Mouse (Mus musculus): Measurements from ENCODE around the gene Asic1.
A peak's percentile ranks its signal among the peaks of the same experiment; 100 is the strongest.

Gene Asic1

GRCm38 (mm10) chr15:99701999-99702900 is 32.1 kb downstream of the Asic1 start, which contains the start of gene Smarcd1:
Smarcd1 (plus strand) TSS chr15:99702129.
- DNase-seq (ENCODE audit: low spot score in 2 of 2), result peak; percentile 91 to 93

GRCm38 (mm10) chr15:99703104-99703503 is 32.9 kb downstream of the Asic1 start:
- DNase-seq (ENCODE audit: low spot score in 2 of 2), result no peak

- DNase-seq (ENCODE audit: low spot score in 2 of 2), result no peak
Measured at GRCm38 (mm10) chr15:99703676-99704040, 33.5 kb downstream of the Asic1 start.

- DNase-seq (ENCODE audit: low spot score in 2 of 2), result no peak
Measured at GRCm38 (mm10) chr15:99704041-99704681, 34.0 kb downstream of the Asic1 start.

DNA sequence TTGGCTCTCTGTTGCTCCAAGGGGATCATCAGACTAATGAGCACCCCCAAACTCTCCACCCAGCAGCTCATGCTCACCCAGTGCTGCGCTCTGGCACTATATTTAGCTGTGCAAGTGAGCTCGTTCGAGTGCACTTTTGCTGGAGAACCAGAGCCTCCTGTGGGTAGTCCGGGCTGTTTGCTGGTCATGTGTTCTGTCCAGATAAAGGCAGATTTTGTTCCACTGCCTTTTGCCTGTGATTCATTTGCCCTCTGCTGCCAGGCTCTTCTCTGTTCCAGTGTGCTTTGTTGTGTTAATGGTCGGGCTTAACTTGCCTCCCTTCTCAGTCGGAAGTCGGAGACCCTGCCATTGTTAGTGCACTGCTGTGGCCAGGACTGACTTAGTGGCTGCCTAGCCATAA is 34.7 kb downstream of the Asic1 start:
- DNase-seq (ENCODE audit: low spot score in 2 of 2), result no peak

DNA sequence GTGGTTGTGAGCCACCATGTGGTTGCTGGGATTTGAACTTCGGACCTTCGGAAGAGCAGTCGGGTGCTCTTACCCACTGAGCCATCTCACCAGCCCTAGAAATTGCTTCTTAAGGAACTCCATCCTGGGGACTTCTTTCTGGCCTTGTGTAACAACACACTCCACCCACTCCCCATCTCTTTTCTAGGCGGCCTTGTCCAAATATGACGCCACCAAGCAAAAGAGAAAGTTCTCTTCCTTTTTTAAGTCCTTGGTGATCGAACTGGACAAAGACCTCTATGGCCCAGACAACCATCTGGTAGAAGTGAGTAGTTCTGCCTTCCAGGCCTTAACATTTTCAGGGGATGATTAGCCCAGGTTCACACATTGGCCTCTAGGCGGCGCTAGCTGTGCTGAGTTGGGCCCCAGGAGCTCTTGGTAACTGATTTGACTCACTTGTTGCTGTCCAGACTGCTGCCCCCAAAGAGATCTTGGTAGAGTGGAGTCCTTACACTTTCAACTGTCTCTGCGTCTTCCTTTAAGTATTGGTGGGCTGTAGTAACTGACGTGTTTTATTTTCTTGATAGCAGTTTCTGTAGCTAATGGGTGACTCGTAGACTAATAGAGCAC is 35.4 kb downstream of the Asic1 start, which contains the start of gene Gm17349:
Gene Gm17349 (minus strand): TSS at position 51 of the 609 bp plus-strand sequence.
- peak; percentile 58 to 67 for DNase-seq (ENCODE audit: low spot score in 2 of 2)

- DNase-seq (ENCODE audit: low spot score in 2 of 2), result no peak
Measured at GRCm38 (mm10) chr15:99708176-99708575, 38.0 kb downstream of the Asic1 start.

DNA sequence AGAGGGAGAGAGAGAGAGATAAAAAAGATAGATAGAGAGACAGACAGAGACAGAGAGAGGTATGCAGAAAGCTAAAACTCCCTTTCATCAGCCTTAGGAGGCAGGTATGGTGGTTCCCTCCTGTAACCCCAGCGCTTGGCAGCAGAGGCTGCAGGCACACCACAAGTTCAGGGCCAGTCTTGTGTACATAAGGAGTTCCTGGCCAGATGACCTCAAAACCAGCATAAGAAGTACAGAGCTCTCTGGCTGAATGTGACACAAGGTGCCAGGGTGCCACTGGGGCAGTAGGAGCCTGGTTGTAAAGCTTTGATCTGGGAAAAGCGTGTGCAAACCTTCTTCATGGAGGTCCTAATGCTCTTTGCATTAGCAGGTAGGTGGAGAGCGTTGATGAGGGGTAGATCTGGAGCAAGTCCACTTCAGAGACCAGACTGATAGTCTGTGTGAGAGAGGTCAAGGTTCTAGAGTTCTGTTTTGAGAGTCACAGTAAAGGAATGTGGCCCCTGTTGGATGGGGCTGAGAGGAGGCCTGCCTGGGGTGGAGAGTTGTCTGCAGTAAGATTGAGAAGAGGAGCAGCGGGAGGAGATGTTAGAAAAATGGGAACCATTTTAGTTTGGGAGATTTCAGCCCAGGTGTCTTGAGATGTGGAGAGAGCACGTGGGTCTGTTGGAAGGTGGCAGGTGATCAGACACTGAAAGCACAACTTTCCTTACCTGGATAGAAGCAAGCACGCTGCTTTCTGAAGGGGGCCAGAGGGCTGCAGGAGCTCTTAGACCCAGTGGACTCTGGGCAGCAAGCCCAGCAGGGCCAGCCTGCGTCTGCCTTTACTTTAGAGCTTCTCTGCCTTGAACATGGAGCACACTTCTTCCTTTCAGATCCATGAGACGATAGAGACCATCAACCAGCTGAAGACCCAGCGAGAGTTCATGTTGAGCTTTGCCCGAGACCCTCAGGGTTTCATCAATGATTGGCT is 40.3 kb downstream of the Asic1 start:
- DNase-seq (ENCODE audit: low spot score in 2 of 2), result no peak

GRCm38 (mm10) chr15:99711491-99711890 is 41.3 kb downstream of the Asic1 start:
- no peak for DNase-seq (ENCODE audit: low spot score in 2 of 2)

DNA sequence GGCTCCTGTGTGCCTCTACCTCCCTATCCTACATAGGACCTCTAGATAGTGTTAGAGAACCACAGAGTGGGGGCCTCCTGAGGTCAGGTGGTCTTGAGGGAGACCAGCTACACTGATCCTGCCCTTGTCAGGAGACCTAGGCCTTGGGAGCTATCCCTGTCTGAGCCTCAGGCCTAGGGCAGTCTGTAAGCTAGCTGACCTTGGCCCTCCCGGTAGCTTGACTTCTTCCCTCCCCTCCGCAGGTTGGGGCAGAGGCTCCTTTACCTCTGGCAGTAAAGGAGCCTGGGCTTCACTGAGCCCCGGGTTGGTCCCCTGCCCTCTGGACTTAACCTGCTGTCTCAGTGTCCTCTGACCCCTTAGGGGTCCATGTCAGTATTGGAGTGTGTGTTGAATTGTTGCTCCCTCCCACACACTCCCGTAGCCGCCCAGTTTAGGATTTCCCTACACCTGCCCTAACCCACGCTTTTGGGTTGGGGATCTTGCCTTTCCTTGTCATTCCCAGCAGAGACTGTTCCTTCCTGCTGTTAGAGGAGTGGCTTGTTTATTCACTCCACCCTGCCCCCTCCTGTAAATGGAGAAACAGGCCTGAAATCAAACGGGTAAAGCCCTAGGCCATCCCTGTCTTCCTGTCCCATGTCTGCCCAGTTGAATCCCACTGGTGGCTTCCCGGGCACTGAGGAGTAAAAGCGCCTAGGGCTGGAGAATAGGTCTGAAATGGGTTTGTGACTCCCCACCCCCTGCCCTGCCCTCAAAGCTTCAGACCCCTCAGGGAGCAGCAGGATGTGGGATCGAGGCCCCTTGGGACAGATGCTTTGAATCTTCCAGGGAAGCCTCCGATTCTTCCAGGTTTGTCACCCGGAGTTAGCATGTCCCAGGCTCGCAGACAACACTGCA is 42.7 kb downstream of the Asic1 start:
- no peak for DNase-seq (ENCODE audit: low spot score in 2 of 2)

DNA sequence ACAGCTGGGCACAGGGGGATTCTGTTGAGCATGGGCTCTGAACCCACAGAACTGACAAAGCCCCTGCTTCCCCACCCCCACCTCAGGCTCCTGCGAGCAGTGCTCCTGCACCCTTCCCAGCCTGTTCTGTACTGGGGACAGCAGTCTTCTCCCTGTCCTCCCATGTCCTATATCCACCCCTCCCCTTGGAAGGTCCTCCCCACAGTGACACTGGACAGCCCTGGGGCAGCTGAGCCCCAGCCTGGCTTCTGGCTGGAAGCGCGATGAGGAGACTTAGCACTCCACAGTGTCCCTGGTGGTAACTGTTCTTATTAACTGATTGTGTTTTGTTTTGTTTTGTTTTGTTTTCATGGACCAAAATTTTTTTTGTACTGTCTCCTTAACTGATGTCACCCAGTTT is 43.4 kb downstream of the Asic1 start:
- no peak for DNase-seq (ENCODE audit: low spot score in 2 of 2)

DNA sequence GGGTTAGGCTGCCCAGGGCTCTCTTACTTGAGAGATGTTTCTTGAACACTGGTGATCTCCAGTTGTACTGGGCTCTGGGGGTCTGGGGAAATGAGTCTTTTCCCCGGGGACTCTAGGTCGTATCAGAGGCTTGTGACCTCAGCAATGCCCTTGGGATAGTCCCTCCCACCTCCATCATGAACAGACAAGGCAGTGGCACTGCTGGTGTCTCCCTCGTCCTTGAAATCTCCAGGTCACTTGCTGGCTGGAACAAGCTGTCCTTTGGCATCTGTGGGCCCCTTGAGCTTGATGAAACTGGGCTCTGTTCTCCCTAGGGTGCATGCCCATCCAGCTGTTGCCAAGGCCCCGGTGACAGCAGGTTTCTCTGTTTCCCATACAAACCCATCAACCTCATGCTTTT is 44.0 kb downstream of the Asic1 start:
- no peak for DNase-seq (ENCODE audit: low spot score in 2 of 2)

DNA sequence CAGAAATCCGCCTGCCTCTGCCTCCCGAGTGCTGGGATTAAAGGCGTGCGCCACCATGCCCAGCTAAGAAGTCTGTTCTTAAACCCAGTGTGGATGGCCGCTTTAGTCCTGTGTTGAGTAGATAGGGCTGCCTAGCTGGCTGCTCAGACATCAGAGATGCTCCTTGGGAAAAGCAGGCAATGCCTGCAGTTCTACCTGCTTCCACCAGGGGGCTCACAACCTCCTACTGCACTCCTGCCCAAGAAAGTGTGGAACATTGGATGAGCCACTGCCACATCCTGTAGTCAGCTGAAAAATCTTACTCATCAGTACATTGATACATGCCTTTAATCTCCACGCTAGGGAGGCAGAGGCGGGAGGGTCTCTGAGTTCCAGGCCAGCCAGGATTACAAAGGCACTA is 44.7 kb downstream of the Asic1 start:
- peak; percentile 46 to 58 for DNase-seq (ENCODE audit: low spot score in 2 of 2)

- DNase-seq (ENCODE audit: low spot score in 2 of 2), result no peak
Measured at GRCm38 (mm10) chr15:99715361-99715865, 45.2 kb downstream of the Asic1 start.

DNA sequence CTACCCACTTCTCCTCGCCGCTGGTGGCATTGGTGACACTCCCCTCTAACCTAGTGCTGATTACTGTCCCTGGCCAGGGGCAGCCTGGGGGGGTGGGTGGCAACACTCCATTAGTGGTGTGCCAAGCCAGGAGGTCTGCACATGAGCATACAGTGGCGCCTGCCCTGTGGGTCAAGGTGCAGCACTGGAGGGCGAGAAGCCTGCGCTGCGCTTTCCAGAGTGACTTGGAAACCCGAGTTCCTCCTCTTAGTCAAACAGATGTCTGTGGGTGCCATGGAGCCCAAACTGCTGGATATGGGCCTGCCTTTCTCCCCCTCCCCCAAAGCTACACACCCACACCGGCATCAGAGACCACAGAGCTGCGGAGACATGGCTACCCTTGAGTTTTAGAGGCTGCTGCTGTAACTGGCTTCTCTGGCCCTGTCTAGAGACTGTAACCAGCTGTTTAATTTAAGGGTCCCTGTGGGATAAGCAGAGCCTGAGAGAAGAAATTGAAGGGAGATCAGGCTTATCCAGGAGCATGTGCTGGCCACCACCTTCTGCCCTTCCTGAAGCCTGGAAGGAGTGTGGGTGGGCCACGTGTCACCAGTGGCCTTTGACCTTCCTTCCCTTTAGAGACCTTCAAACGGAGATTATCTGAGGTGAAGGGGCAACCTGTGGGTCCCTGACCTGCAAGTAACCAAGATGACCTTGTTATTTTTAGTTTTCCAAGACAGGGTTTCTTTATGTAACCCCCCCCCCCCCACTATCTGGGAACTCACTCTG is 46.0 kb downstream of the Asic1 start:
- DNase-seq (ENCODE audit: low spot score in 2 of 2), result no peak

DNA sequence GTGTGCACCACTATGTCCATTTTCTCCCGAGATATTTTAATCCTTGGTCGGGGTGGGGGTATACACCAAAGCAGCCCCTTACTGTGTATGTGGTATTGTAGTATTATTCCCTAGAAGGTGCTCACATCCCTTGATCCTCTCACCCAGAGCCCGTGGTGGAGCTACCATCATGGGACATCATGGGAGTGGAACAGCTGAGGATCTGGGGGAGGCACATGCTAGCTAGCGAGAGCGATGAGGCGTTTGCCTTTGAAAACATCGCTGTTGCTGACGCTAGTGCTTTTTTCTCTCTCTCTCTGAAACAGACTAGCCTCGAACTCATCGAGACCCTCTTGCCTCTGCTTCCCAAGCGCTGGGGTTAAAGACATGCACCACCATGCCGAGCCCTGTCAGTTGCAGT is 46.6 kb downstream of the Asic1 start:
- DNase-seq (ENCODE audit: low spot score in 2 of 2), result no peak

DNA sequence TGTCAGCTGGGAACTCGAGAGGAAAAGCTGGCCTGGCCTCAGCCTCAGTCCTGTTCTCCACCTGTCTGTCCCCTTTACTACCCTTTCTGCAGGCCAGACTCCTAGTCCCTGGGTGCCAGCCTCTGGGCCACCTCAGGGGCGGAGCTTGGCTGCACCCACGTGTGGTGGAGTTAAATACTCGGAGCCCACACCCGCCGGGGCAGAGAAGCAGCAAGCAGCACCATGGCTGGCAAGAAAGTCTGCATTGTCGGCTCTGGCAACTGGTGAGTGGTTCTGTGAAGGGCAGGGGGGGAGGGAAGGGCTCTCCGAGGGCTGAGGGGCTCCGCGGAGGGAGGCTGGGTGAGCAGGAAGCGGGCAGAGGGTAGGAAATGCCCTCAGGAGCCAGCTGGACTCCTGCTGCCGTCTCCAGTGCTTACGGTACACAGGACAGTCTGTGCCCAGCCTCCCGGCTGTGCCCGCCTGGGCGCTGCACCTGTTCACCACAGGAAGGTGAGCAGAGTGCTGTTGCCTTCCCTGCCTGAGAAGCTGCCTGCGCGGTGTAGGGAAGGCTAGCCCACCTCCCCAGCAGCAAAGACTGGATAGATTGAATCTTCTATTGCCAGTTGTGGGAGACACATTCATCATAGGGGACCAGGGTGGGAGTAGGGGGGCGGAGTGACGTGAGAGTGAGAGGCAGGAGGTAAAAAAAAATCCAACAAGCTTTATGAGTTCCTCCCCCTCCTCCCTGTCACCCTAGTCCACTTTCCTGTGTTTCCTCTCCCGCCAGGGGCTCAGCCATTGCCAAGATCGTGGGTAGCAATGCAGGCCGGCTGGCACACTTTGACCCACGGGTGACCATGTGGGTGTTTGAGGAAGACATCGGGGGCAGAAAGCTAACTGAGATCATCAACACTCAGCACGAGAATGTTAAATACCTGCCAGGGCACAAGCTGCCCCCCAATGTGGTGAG is 47.5 kb downstream of the Asic1 start, which contains the start of gene Gpd1:
Gene Gpd1 (plus strand): TSS at position 130 of the 949 bp plus-strand sequence.
- DNase-seq (ENCODE audit: low spot score in 2 of 2), result no peak

GRCm38 (mm10) chr15:99718461-99719021 is 48.4 kb downstream of the Asic1 start:
- no peak for DNase-seq (ENCODE audit: low spot score in 2 of 2)
